Mouse (Mus musculus) CH12.LX (cell line): ENCODE results near the gene Phldb1. TPM values are rescaled to one million over a fixed set of nuclear protein-coding genes. Genes with fewer than 3 reads are reported as not detected.

Experiments used
- DNase-seq: peaks from one replicate; pipeline ENCODE4 v3.0.0-alpha.2; 2013; ENCODE audit errors: extremely low read depth
- H3K27ac ChIP-seq: 2 replicates; pipeline ENCODE4 v1.5.1; 2012; ENCODE audit warnings: low read depth, mild to moderate bottlenecking, control low read depth, moderate library complexity; ENCODE audit not compliant: insufficient read depth
- H3K27me3 ChIP-seq: replicated peaks from 2 replicates; pipeline ENCODE3; 2012; ENCODE audit warnings: inconsistent platforms
- H3K36me3 ChIP-seq, 2 experiments: replicated peaks in 1 of 2; 2 replicates each; pipeline versions ENCODE3 to v1.6.1; 2012; ENCODE audit warnings: inconsistent platforms in 1 of 2, low read length in 1 of 2, mild to moderate bottlenecking in 1 of 2, mixed read lengths in 1 of 2, moderate library complexity in 1 of 2; ENCODE audit not compliant: control insufficient read depth in 1 of 2, insufficient read depth in 1 of 2
- H3K4me1 ChIP-seq, 2 experiments: 2 replicates each; pipeline ENCODE4 v1.6.1; 2012; ENCODE audit warnings: inconsistent platforms in 1 of 2, moderate library complexity in 1 of 2; ENCODE audit not compliant: insufficient read depth in 2 of 2, control insufficient read depth in 1 of 2
- H3K4me2 ChIP-seq: 2 replicates; pipeline ENCODE4 v1.6.1; 2012; ENCODE audit warnings: low read depth, mild to moderate bottlenecking, control low read depth; ENCODE audit not compliant: poor library complexity, insufficient read depth, severe bottlenecking
- H3K4me3 ChIP-seq, 3 experiments: fragments of 150-350 bp in 1 of 3; sonication (generic) in 1 of 3; replicated peaks in 1 of 3; 2 replicates each; pipeline versions ENCODE3 to v1.5.1; 2011 to 2012; ENCODE audit warnings: low read depth in 2 of 3, low read length in 2 of 3, mild to moderate bottlenecking in 2 of 3, moderate library complexity in 2 of 3, control low read depth in 1 of 3, improper control_type of control experiment in 1 of 3, inconsistent platforms in 1 of 3, mixed read lengths in 1 of 3; ENCODE audit not compliant: poor library complexity in 1 of 3
- H3K79me2 ChIP-seq: replicated peaks from 2 replicates; pipeline ENCODE4 v1.6.1; 2012; ENCODE audit warnings: mild to moderate bottlenecking, moderate library complexity; ENCODE audit not compliant: control insufficient read depth, poor library complexity, insufficient read depth, severe bottlenecking; ENCODE audit errors: extremely low read depth
- H3K9ac ChIP-seq: 2 replicates; pipeline ENCODE4 v1.6.1; 2012; ENCODE audit warnings: low read depth, mild to moderate bottlenecking, control low read depth, moderate library complexity; ENCODE audit not compliant: insufficient read depth
- H3K9me3 ChIP-seq: replicated peaks from 2 replicates; pipeline ENCODE3; 2012; ENCODE audit warnings: low read length, inconsistent platforms, mixed read lengths
- E2F4 ChIP-seq: IDR thresholded peaks from 2 replicates; pipeline ENCODE4 v1.6.1; 2011; ENCODE audit warnings: low read depth, low read length, improper control_type of control experiment; ENCODE audit not compliant: insufficient replicate concordance
- ELF1 ChIP-seq: IDR thresholded peaks from 2 replicates; pipeline ENCODE4 v1.6.1; 2014; ENCODE audit warnings: low read depth, mild to moderate bottlenecking, inconsistent platforms, low read length, improper control_type of control experiment
- GABPA ChIP-seq: IDR thresholded peaks from 2 replicates; pipeline ENCODE4 v1.6.1; 2012; ENCODE audit warnings: low read depth, low read length, improper control_type of control experiment, inconsistent platforms; ENCODE audit not compliant: insufficient replicate concordance
- JUN ChIP-seq: IDR thresholded peaks from 2 replicates; pipeline ENCODE4 v1.6.1; 2011; ENCODE audit warnings: low read depth, mild to moderate bottlenecking, low read length, improper control_type of control experiment, moderate library complexity; ENCODE audit not compliant: insufficient read depth
- JUND ChIP-seq: conservative IDR thresholded peaks from 2 replicates; pipeline ENCODE4 v1.6.1; 2011; ENCODE audit warnings: low read depth, low read length, improper control_type of control experiment
- MAX ChIP-seq: IDR thresholded peaks from 2 replicates; pipeline ENCODE4 v1.6.1; 2011; ENCODE audit warnings: low read length, improper control_type of control experiment
- MAZ ChIP-seq: IDR thresholded peaks from 2 replicates; pipeline ENCODE4 v1.6.1; 2012; ENCODE audit warnings: low read depth, mild to moderate bottlenecking, inconsistent platforms, low read length, improper control_type of control experiment, moderate library complexity
- MEF2A ChIP-seq: IDR thresholded peaks from 2 replicates; pipeline ENCODE4 v1.6.1; 2014; ENCODE audit warnings: low read depth, mild to moderate bottlenecking, inconsistent platforms, low read length, improper control_type of control experiment, borderline replicate concordance
- MXI1 ChIP-seq: IDR thresholded peaks from 2 replicates; pipeline ENCODE4 v1.6.1; 2011; ENCODE audit warnings: mild to moderate bottlenecking, low read depth, low read length, improper control_type of control experiment
- NELFE ChIP-seq: IDR thresholded peaks from 2 replicates; pipeline ENCODE4 v1.6.1; 2011; ENCODE audit warnings: low read depth, low read length, improper control_type of control experiment
- NRF1 ChIP-seq: IDR thresholded peaks from 2 replicates; pipeline ENCODE4 v1.6.1; 2014; ENCODE audit warnings: low read depth, mild to moderate bottlenecking, inconsistent platforms, low read length, improper control_type of control experiment, moderate library complexity
- RAD21 ChIP-seq: IDR thresholded peaks from 2 replicates; pipeline ENCODE4 v1.6.1; 2011; ENCODE audit warnings: low read depth, mild to moderate bottlenecking, low read length, improper control_type of control experiment, moderate library complexity
- SMC3 ChIP-seq: IDR thresholded peaks from 2 replicates; pipeline ENCODE4 v1.6.1; 2011; ENCODE audit warnings: low read depth, low read length, improper control_type of control experiment
- TCF12 ChIP-seq: IDR thresholded peaks from 2 replicates; pipeline ENCODE4 v1.6.1; 2014; ENCODE audit warnings: low read depth, mild to moderate bottlenecking, inconsistent platforms, low read length, improper control_type of control experiment
- USF1 ChIP-seq: IDR thresholded peaks from 2 replicates; pipeline ENCODE4 v1.6.1; 2014; ENCODE audit warnings: low read depth, mild to moderate bottlenecking, inconsistent platforms, low read length, improper control_type of control experiment
- ZC3H11A ChIP-seq: IDR thresholded peaks from 2 replicates; pipeline ENCODE4 v1.6.1; 2012; ENCODE audit warnings: low read depth, mild to moderate bottlenecking, inconsistent platforms, low read length, improper control_type of control experiment
- ZNF384 ChIP-seq: IDR thresholded peaks from 2 replicates; pipeline ENCODE4 v1.6.1; 2012; ENCODE audit warnings: low read depth, low read length, improper control_type of control experiment, inconsistent platforms
- dilution Hi-C: fragments of 300-500 bp; cut with MboI; formaldehyde crosslinking; loops from 2 replicates; pipeline ENCODE4 v1.14.3; 2020; ENCODE audit warnings: low sequenced_read_pairs; ENCODE audit not compliant: extremely low pct_unique_long_range_greater_than_20kb, extremely low pct_ligation_motif_present
- in situ Hi-C: fragments of 300-500 bp; cut with MboI; formaldehyde crosslinking; loops from 3 replicates; pipeline ENCODE4 v1.14.3; 2019; ENCODE audit warnings: low sequenced_read_pairs, low pct_ligation_motif_present, low pct_unique_long_range_greater_than_20kb, mixed read lengths
- polyA plus RNA-seq: library from polyadenylated mRNA; unstranded; fragments of >175 nt; gene quantifications from 2 replicates; pipeline ENCODE4 v1.2.1, GENCODE M21; 2012; ENCODE audit warnings: low read depth; ENCODE audit not compliant: insufficient read length
- total RNA-seq, 2 experiments: library from RNA; depleted of rRNA; stranded (reverse); fragments of 300-350 nt in 1 of 2; fragments of >200 nt in 1 of 2; gene quantifications; 2 replicates each; pipeline ENCODE4 v1.2.3; 2012 to 2014

Phldb1 gene
- total and polyA plus RNA-seq, 3 experiments, result 7.9 to 15.1 (median 14.6) TPM

DNA sequence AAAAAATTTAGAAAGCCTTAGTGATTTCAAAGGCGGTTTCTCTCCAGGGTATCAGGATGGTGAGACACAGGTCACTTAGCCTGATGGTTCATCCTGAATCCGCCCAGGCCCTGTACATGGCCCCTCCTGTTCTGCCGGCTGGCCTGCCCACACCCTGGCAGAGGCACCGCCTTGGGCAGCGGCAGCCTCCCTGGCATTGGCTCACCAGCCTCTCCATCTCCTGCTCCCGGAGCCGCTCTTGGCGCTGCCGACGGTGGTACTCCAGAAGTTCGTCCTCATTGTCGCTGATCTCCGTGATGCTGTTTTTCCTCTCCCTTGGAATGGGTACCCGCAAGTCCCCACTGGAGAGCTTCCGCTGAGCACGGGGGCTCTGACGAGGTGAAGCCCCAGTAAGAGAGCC is 19.9 kb downstream of the Phldb1 start:
- Histone ChIP-seq H3K9me3 (no peaks in the 10 kb centered on the region), H3K4me2 (no peak overlapping the region), H3K27me3 (no peaks in the 10 kb centered on the region), H3K4me1 (peaks cover 2 to 37% of the 10 kb centered on the region in 2 experiments), H3K36me3 (peaks cover 9 to 81% of the 10 kb centered on the region in 2 experiments), H3K9ac (no peak overlapping the region), H3K27ac (no peak overlapping the region), H3K79me2 (no peaks in the 10 kb centered on the region), H3K4me3 (no peak overlapping the region)
- DNase-seq, result no peak
- in situ Hi-C loops, result no loop called here
- no peak for TF ChIP-seq MEF2A
- no peak for TF ChIP-seq NELFE
- no peak for TF ChIP-seq SMC3
- no peak for TF ChIP-seq ELF1
- no peak for TF ChIP-seq MAX
- TF ChIP-seq ZNF384, result no peak
- TF ChIP-seq ZC3H11A, result no peak
- no peak for TF ChIP-seq JUND
- no peak for TF ChIP-seq RAD21
- TF ChIP-seq MXI1, result no peak
- TF ChIP-seq USF1, result no peak
- no peak for TF ChIP-seq TCF12
- no peak for TF ChIP-seq MAZ
- TF ChIP-seq NRF1, result no peak
- TF ChIP-seq GABPA, result no peak
- dilution Hi-C loops, result no loop called here

DNA sequence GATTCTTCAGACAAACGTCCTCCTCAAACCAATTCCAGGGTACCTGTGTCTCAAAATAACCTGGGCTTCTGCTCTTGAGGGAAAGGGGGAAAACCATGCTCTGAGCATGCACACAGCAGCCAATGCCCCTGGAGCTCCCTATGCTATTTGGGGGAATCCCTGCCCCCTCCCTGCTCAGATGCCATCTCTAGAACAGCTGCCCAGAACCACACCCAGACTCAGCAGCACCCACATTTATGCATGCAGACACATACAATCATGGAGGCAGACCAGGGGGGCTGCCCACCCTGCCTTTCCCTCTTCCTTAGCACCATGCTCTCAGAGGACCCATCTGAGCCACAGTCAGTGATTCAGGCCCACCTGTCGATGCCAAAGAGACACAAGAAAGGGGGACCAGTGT is 21.4 kb downstream of the Phldb1 start:
- Histone ChIP-seq H3K27ac (no peak overlapping the region), H3K9me3 (no peaks in the 10 kb centered on the region), H3K4me3 (no peak overlapping the region), H3K36me3 (peaks cover 9 to 96% of the 10 kb centered on the region in 2 experiments), H3K9ac (no peak overlapping the region), H3K4me2 (no peak overlapping the region), H3K4me1 (peaks cover 0 to 24% of the 10 kb centered on the region in 2 experiments; a peak in 2 of 4 replicates), H3K27me3 (no peaks in the 10 kb centered on the region), H3K79me2 (no peaks in the 10 kb centered on the region)
- in situ Hi-C loops, result no loop called here
- TF ChIP-seq JUN (no peak), E2F4 (no peak), JUND (no peak)
- no peak for DNase-seq
- dilution Hi-C loops, result no loop called here
